Mouse (Mus musculus) cerebellum, postnatal 14 days (tissue): ENCODE data around the gene Gm7995.
"Not testable (repeated sequence)": the region's sequence is repeated elsewhere in the genome, so short reads cannot be mapped to it uniquely, and the experiment has no call there.

ENCODE experiments used
- DNase-seq, 2 experiments: peaks; one replicate each; pipeline ENCODE4 v3.0.0; 2021; ENCODE audit warnings: mixed read lengths in 2 of 2

Gene Gm7995

DNA sequence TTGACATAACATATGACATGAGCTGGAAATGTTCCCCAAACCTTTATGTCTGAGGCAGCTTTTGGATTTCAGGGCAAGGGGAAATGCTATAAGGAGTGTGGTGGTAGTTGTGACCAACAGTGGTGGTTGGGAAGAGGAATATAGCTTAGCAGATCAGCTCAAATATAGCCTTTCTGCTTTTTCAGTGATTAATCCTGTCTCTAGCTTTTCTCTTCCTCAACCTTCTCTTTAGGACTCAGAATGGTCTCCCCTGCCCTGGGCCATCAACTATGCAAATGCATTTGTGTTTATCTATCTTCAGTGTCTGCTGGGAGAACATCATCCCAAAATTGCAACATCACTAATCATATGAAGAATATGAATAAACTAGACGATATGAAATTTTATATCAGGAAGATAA lies at the start of gene Gm7995:
Gm7995 (plus strand) TSS at position 301 of the 400 bp plus-strand sequence.
- not testable (repeated sequence) for DNase-seq

GRCm38 (mm10) chr14:42297258-42297657 lies 12.8 kb upstream of the Gm7995 start, which contains the start of gene Gm9611:
Gene Gm9611 (minus strand): TSS chr14:42297358.
- not testable (repeated sequence) for DNase-seq
